In the genomic region with DNA sequence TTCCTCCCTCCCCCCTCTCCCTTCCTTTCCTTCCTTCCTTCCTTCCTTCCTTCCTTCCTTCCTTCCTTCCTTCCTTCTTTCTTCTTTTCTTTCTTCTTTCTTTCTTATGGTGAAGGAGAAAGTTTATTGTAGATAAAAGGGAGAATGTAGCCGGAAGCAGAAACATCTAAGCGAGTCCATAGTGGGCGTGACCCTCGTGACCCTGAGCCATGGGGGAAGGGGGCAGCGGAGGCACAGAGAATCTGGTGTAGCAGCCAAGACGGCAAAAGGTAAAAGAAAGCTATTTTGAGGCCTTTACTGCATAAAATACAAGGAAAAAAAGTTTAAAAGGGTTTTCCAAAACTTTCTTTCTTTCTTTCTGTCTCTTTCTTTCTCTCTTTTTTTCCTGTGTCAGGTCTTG, we compare ENCODE assay signal across 22 mouse cellular contexts.
DNase-seq lines count a peak whose midpoint lies in the region; ATAC-seq and TF ChIP-seq lines count a peak whose summit lies in the region.
"Had no signal": no experiment of that assay in that cellular context is flagged by ENCODE, and none has a peak within 500 bp of the region (broad histone marks: within the 10 kb centered on the region; RNA-seq: fewer than 3 reads in every experiment).

No protein-coding gene starts in this region.

- no peak for TF ChIP-seq POLR2A in CH12.LX (IDR thresholded peaks at IDR 0.05; ENCODE audit: low read depth, low read length)

- no peak overlapping the region for H3K9ac ChIP-seq in midbrain, embryonic 12.5 days (replicated peaks)
- no peak overlapping the region for H3K9ac ChIP-seq in midbrain, embryonic 14.5 days (replicated peaks; ENCODE audit: low read length)
- peak overlapping the region; percentile 71 for H3K9ac ChIP-seq in CH12.LX (ENCODE audit: insufficient read depth, low read depth)
- no peak overlapping the region for H3K9ac ChIP-seq in forebrain, embryonic 16.5 days (replicated peaks; ENCODE audit: low read depth, low read length)
- H3K9ac ChIP-seq: hindbrain, embryonic 12.5 days; hindbrain, embryonic 15.5 days had no signal

- dilution Hi-C loops in CH12.LX (cut with MboI; ENCODE audit: extremely low pct_ligation_motif_present, extremely low pct_unique_long_range_greater_than_20kb, low sequenced_read_pairs), result no loop called here

- H3K9me3 ChIP-seq in midbrain, embryonic 12.5 days, result no peaks in the 10 kb centered on the region
- no peaks in the 10 kb centered on the region for H3K9me3 ChIP-seq in midbrain, embryonic 14.5 days (ENCODE audit: control insufficient read depth, low read length)
- peaks cover 14% of the 10 kb centered on the region for H3K9me3 ChIP-seq in CH12.LX (replicated peaks; ENCODE audit: low read length)
- H3K9me3 ChIP-seq in forebrain, embryonic 16.5 days (ENCODE audit: control insufficient read depth, low read length), result no peaks in the 10 kb centered on the region
- H3K9me3 ChIP-seq: forebrain, embryonic 15.5 days; G1E; heart, embryonic 10.5 days; hindbrain, embryonic 12.5 days; hindbrain, embryonic 15.5 days had no signal

- peak overlapping the region; percentile 42; the same call in 1 of the 2 replicates for H3K4me2 ChIP-seq in midbrain, embryonic 12.5 days (replicated peaks)
- H3K4me2 ChIP-seq in midbrain, embryonic 14.5 days (ENCODE audit: low read length), result no peak overlapping the region
- H3K4me2 ChIP-seq in CH12.LX (ENCODE audit: insufficient read depth, low read depth, poor library complexity, severe bottlenecking), result peak overlapping the region; percentile 72
- no peak overlapping the region for H3K4me2 ChIP-seq in forebrain, embryonic 16.5 days (ENCODE audit: low read length)

- peaks cover 12% of the 10 kb centered on the region for H3K4me1 ChIP-seq in midbrain, embryonic 12.5 days
- 0 out of 2 replicates have a peak, but pooled peaks cover 12% of the 10 kb centered on the region for H3K4me1 ChIP-seq in midbrain, embryonic 14.5 days (ENCODE audit: control insufficient read depth, insufficient read depth, low read length)
- H3K4me1 ChIP-seq in CH12.LX (ENCODE audit: control insufficient read depth in 1 of 2, insufficient read depth in 2 of 2), result peaks cover 2 to 13% of the 10 kb centered on the region in 2 experiments; a peak in 2 of 4 replicates
- peaks cover 6% of the 10 kb centered on the region; the same call in 1 of the 2 replicates for H3K4me1 ChIP-seq in forebrain, embryonic 16.5 days (replicated peaks; ENCODE audit: control insufficient read depth, insufficient read depth, low read length)

- DNase-seq in embryo, embryonic 10 days (ENCODE audit: low spot score), result peak; percentile 25
- no peak for DNase-seq in embryo, embryonic 10.5 days (ENCODE audit: low spot score)
- no peak for DNase-seq in midbrain, embryonic 14.5 days
- DNase-seq in CH12.LX (ENCODE audit: extremely low read depth) (peak; percentile 52), ES-CJ7 (ENCODE audit: low read depth, low spot score) (peak; percentile 40)
- no peak for DNase-seq in gastrocnemius, adult 18-20 months (ENCODE audit: low spot score)
- DNase-seq: adrenal gland, adult 2 months; adrenal gland, postnatal 14 days; cerebellum, adult 11 months; cerebellum, adult 9-11 months; gastrocnemius, adult 2 months; gastrocnemius, postnatal 25 days; heart, adult 2 months had no signal

- H3K36me3 ChIP-seq in midbrain, embryonic 12.5 days, result no peaks in the 10 kb centered on the region
- H3K36me3 ChIP-seq in midbrain, embryonic 14.5 days (ENCODE audit: control insufficient read depth, insufficient read depth, low read length), result no peaks in the 10 kb centered on the region
- H3K36me3 ChIP-seq in CH12.LX (replicated peaks in 1 of 2; ENCODE audit: control insufficient read depth in 1 of 2, insufficient read depth in 1 of 2, low read length in 1 of 2), result peaks cover 0 to 8% of the 10 kb centered on the region in 2 experiments
- no peaks in the 10 kb centered on the region for H3K36me3 ChIP-seq in forebrain, embryonic 16.5 days (ENCODE audit: control insufficient read depth, insufficient read depth)
- H3K36me3 ChIP-seq: forebrain, embryonic 15.5 days; G1E; heart, embryonic 10.5 days; hindbrain, embryonic 12.5 days; hindbrain, embryonic 15.5 days had no signal

- no peak overlapping the region for H3K27ac ChIP-seq in midbrain, embryonic 12.5 days (replicated peaks)
- H3K27ac ChIP-seq in midbrain, embryonic 14.5 days (replicated peaks; ENCODE audit: low read depth, low read length), result no peak overlapping the region
- peak overlapping the region; percentile 85; the same call in 1 of the 2 replicates for H3K27ac ChIP-seq in CH12.LX (ENCODE audit: insufficient read depth, low read depth)
- H3K27ac ChIP-seq in forebrain, embryonic 16.5 days (ENCODE audit: low read length), result no peak overlapping the region
- H3K27ac ChIP-seq: forebrain, embryonic 15.5 days; gastrocnemius, adult 2 months; heart, adult 2 months; heart, embryonic 10.5 days; hindbrain, embryonic 12.5 days; hindbrain, embryonic 15.5 days had no signal

- no peak overlapping the region for H3K4me3 ChIP-seq in midbrain, embryonic 12.5 days
- H3K4me3 ChIP-seq in midbrain, embryonic 14.5 days (replicated peaks; ENCODE audit: low read depth, low read length), result no peak overlapping the region
- H3K4me3 ChIP-seq in CH12.LX (replicated peaks in 1 of 3; ENCODE audit: low read depth in 2 of 3, low read length in 2 of 3, poor library complexity in 1 of 3), result peak overlapping the region; percentile 56 to 62 (median 58)
- no peak overlapping the region for H3K4me3 ChIP-seq in forebrain, embryonic 16.5 days (replicated peaks; ENCODE audit: low read length)
- H3K4me3 ChIP-seq: gastrocnemius, adult 2 months; heart, adult 2 months; hindbrain, embryonic 12.5 days had no signal

- in situ Hi-C loops in CH12.LX (cut with MboI; ENCODE audit: low pct_ligation_motif_present, low pct_unique_long_range_greater_than_20kb, low sequenced_read_pairs), result loop anchor here (5.0 kb wide), 1 partner anchor 41 kb away; no protein-coding TSS in a partner anchor

- H3K27me3 ChIP-seq in midbrain, embryonic 12.5 days, result peaks cover 11% of the 10 kb centered on the region; the same call in 1 of the 2 replicates
- H3K27me3 ChIP-seq in midbrain, embryonic 14.5 days (ENCODE audit: control insufficient read depth, insufficient read depth, low read length), result no peaks in the 10 kb centered on the region
- H3K27me3 ChIP-seq in CH12.LX (replicated peaks), result no peaks in the 10 kb centered on the region
- H3K27me3 ChIP-seq in forebrain, embryonic 16.5 days (replicated peaks; ENCODE audit: control insufficient read depth, insufficient read depth, low read length), result no peaks in the 10 kb centered on the region
- H3K27me3 ChIP-seq: forebrain, embryonic 15.5 days; hindbrain, embryonic 12.5 days; hindbrain, embryonic 15.5 days had no signal

- ATAC-seq in midbrain, embryonic 12.5 days (ENCODE audit: low FRiP score, low read depth), result no peak
- no peak for ATAC-seq in midbrain, embryonic 14.5 days (ENCODE audit: low FRiP score, low TSS enrichment)
- ATAC-seq in forebrain, embryonic 16.5 days, result no peak
- ATAC-seq: forebrain, embryonic 15.5 days; intestine, postnatal 0 days; Patski had no signal

- H3K79me2 ChIP-seq in CH12.LX (replicated peaks; ENCODE audit: control insufficient read depth, extremely low read depth, insufficient read depth, poor library complexity, severe bottlenecking), result peaks cover 31% of the 10 kb centered on the region

- no peak for TF ChIP-seq CTCF in CH12.LX (conservative IDR thresholded peaks at IDR 0.05 in 1 of 2, IDR thresholded peaks at IDR 0.05 in 1 of 2; ENCODE audit: low read depth in 2 of 2, low read length in 2 of 2)

- TF ChIP-seq EP300 in CH12.LX (IDR thresholded peaks at IDR 0.05; ENCODE audit: low read length), result no peak

- no peak for TF ChIP-seq RAD21 in CH12.LX (IDR thresholded peaks at IDR 0.05; ENCODE audit: low read depth, low read length)

- WGBS in midbrain, embryonic 12.5 days, result 15% methylated on average over 6 of the region's 6 CpGs
- 22% methylated on average over 6 of the region's 6 CpGs for WGBS in midbrain, embryonic 14.5 days
- WGBS in forebrain, embryonic 16.5 days, result 21% methylated on average over 6 of the region's 6 CpGs

TF ChIP-seq in CH12.LX, 34 proteins besides CTCF, POLR2A, EP300 and RAD21 (continues in another document):
- TF ChIP-seq RCOR1 (conservative IDR thresholded peaks at IDR 0.05; ENCODE audit: low read depth, low read length), result no peak
- TF ChIP-seq CHD1 (IDR thresholded peaks at IDR 0.05; ENCODE audit: low read depth, low read length), result 0 out of 2 replicates have a peak, but pooled peaks have one; percentile 26
- TF ChIP-seq MYC (IDR thresholded peaks at IDR 0.05; ENCODE audit: low read depth, low read length), result no peak
- no peak; the same call in 1 of the 2 replicates for TF ChIP-seq TBP (conservative IDR thresholded peaks at IDR 0.05; ENCODE audit: low read depth, low read length)
- peak; percentile 30; the same call in 1 of the 2 replicates for TF ChIP-seq USF1 (IDR thresholded peaks at IDR 0.05; ENCODE audit: low read depth, low read length)
- no peak for TF ChIP-seq SMC3 (IDR thresholded peaks at IDR 0.05; ENCODE audit: low read depth, low read length)
- no peak for TF ChIP-seq E2F4 (IDR thresholded peaks at IDR 0.05; ENCODE audit: insufficient replicate concordance, low read depth, low read length)
- no peak for TF ChIP-seq SIN3A (IDR thresholded peaks at IDR 0.05; ENCODE audit: low read length)
- TF ChIP-seq ZC3H11A (IDR thresholded peaks at IDR 0.05; ENCODE audit: low read depth, low read length), result no peak
- no peak for TF ChIP-seq ZKSCAN1 (IDR thresholded peaks at IDR 0.05; ENCODE audit: borderline replicate concordance, low read depth, low read length)
- TF ChIP-seq PAX5 (IDR thresholded peaks at IDR 0.05; ENCODE audit: low read length), result no peak
- TF ChIP-seq HCFC1 (IDR thresholded peaks at IDR 0.05; ENCODE audit: low read depth, low read length), result no peak; the same call in 1 of the 2 replicates
- no peak for TF ChIP-seq NELFE (IDR thresholded peaks at IDR 0.05; ENCODE audit: low read depth, low read length)
- TF ChIP-seq USF2 (conservative IDR thresholded peaks at IDR 0.05; ENCODE audit: low read depth, low read length), result no peak
- no peak for TF ChIP-seq NRF1 (IDR thresholded peaks at IDR 0.05; ENCODE audit: low read depth, low read length)
- no peak for TF ChIP-seq POLR2AphosphoS2 (IDR thresholded peaks at IDR 0.05; ENCODE audit: low read depth, low read length)
- TF ChIP-seq JUN (IDR thresholded peaks at IDR 0.05; ENCODE audit: insufficient read depth, low read depth, low read length), result no peak
- TF ChIP-seq ETS1 (conservative IDR thresholded peaks at IDR 0.05; ENCODE audit: low read depth, low read length), result no peak
- TF ChIP-seq JUND (conservative IDR thresholded peaks at IDR 0.05; ENCODE audit: low read depth, low read length), result no peak
- peak; percentile 12; the same call in 1 of the 2 replicates for TF ChIP-seq ELF1 (IDR thresholded peaks at IDR 0.05; ENCODE audit: low read depth, low read length)
- TF ChIP-seq MXI1 (IDR thresholded peaks at IDR 0.05; ENCODE audit: low read depth, low read length), result peak; percentile 67; the same call in 1 of the 2 replicates
- no peak for TF ChIP-seq ZNF384 (IDR thresholded peaks at IDR 0.05; ENCODE audit: low read depth, low read length)
- no peak for TF ChIP-seq MAFK (IDR thresholded peaks at IDR 0.05; ENCODE audit: insufficient replicate concordance, low read length)

Comparison
In these comparisons a context has a peak if more than half of its experiments do, and no peak if none do; other contexts are left out.
1. DNase-seq: peak in embryo, embryonic 10 days (single experiment), CH12.LX (single experiment) and ES-CJ7 (single experiment); none in embryo, embryonic 10.5 days (single experiment), midbrain, embryonic 14.5 days (single experiment) and gastrocnemius, adult 18-20 months (single experiment).
2. H3K4me2 ChIP-seq: peak in midbrain, embryonic 12.5 days (single experiment) and CH12.LX (single experiment); none in midbrain, embryonic 14.5 days (single experiment) and forebrain, embryonic 16.5 days (single experiment).
3. H3K4me3 ChIP-seq: peak in CH12.LX (3 of 3); none in midbrain, embryonic 12.5 days (single experiment), midbrain, embryonic 14.5 days (single experiment) and forebrain, embryonic 16.5 days (single experiment).